Mouse (Mus musculus) urinary bladder, postnatal 36 days (tissue): ENCODE results near the gene Pisd.

ENCODE experiments used
- DNase-seq, 2 experiments: peaks; one replicate each; pipeline ENCODE4 v3.0.0; 2022; ENCODE audit warnings: low spot score in 2 of 2, mixed read lengths in 1 of 2

Pisd gene

DNA sequence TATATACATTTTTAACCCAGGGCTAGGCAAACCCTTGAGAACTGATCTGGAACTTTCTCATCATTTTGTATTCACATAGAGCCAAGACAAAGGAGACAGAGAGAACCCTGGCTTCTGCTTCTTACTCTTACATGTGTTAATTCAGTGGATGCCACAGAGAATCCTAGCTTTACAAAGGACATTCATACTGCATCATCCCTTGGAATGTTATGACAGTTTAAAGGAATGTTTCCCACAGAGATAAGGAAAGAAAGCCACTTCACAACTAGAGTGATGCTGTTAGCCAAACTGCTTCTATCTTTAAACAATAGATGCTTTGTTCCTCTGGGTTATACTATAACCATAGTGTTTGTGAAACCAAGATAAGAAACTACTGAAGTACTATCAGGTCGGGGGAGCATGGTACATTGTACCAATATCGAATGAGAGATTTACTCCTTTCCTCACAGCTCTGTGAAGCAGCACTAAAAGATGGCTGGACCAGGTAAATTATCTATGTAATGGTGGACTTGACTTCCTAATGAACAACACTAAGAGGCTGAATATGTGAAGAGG is 79.1 kb downstream of the Pisd start:
- no peak for DNase-seq

DNA sequence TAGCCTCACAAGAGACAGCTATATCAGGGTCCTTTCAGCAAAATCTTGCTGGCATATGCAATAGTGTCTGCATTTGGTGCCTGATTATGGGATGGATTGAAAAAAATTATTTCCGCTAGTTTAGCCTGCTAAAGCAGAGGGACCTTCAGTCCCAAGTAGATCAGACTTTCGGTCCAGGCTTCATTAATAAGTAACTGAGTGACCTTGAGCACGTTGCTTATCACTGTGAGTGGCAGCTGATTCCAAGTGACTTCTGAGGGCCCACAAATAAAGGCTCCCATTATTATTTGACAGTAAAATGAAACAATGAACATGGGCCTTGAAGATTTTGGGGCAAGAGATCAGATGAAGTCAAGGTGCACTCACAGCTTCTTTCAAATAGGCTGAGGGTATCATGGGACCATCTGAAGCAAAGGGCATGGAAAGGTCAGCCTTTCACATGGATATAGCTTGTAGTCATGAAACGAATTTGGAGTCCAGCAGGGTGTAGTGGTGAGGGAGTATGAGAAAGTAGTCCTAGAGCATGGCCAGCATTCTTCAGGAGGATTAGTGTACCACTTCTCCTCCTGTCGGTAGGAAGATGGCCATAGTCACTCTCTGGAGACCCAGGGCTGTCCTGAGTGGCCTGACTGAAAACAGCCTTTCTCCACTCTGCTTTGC is 88.1 kb downstream of the Pisd start:
- DNase-seq, result no peak

DNA sequence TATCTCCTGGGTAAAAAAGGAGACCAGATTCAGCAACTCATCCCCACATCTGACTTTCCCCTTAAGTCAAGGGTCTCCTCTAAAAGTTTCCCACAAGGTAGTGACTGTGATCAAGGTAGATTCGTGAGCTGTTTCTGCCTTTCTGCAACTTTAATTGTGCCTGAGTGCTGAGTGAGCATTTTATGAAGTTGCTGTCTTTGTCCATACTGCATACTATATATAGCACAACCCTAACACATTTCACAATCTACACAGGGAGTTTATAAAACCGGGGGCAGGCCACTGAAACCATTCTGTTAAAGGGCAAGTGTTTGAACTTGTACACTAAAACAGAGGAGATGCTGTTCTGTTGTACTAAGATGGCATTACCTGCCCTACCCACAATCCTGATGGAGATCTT is 92.0 kb downstream of the Pisd start:
- no peak for DNase-seq
